Mouse (Mus musculus) Muller cell, postnatal 12 days (primary cell): ENCODE results near the gene Ccdc159.
A peak's percentile ranks its signal among the peaks of the same experiment; 100 is the strongest.

Experiments
- DNase-seq: peaks from one replicate; pipeline ENCODE4 v3.0.0-alpha.2; 2015; ENCODE audit errors: inconsistent ontology term

The Ccdc159 gene

GRCm38 (mm10) chr9:21927208-21927753 is at the start of gene Ccdc159, which contains the start of gene Tmem205:
Ccdc159 (plus strand) TSS chr9:21927471.
Tmem205 (minus strand) TSS chr9:21927556.
- DNase-seq: peak; percentile 97

DNA sequence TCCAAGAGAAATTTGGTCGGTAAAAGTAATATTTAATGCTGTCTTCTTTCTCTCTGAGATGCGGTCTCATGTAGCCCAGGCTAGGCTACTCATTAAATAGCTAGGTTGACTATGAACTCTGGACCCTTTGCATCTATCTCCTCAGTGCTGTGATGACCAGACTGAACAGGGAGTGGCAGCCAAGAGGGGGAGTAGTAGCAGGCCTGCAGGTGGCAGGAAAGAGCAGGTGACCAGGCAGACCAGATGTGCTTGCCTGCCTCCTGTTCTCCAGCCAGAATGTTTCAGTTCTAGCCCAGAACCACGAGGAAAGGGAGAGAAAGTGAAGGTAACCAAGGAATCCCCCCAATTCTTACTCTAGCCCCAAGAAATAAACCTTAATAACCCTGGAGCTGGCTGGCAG is 38.0 kb upstream of the Ccdc159 start:
- DNase-seq: no peak

- DNase-seq: peak; percentile 70
These were observed 25.9 kb upstream of the Ccdc159 start for GRCm38 (mm10) chr9:21901223-21901820.

DNA sequence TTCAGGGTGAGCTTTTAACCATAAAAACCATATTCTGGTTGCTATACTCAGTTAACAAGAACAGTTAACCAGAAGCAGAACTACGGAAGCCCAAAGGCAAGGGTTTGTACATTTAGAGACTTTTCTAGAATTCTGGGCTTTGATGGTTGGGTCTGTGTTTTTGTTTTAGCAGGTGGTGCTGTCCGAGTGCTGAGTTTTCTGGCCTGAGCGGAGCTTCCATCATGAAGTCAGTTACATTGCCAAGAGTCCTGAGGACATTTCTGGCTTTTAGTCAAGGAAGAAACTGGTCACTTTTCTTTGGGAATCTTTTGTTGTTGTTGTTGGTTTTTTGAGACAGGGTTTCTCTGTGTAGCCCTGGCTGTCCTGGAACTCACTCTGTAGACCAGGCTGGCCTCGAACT is 23.2 kb upstream of the Ccdc159 start:
- no peak for DNase-seq

GRCm38 (mm10) chr9:21908216-21908615 is 19.1 kb upstream of the Ccdc159 start:
- DNase-seq: no peak

- DNase-seq: no peak
These were observed 17.6 kb upstream of the Ccdc159 start for GRCm38 (mm10) chr9:21909474-21910223.

- no peak for DNase-seq
These were observed 10.3 kb upstream of the Ccdc159 start for GRCm38 (mm10) chr9:21916851-21917492.

DNA sequence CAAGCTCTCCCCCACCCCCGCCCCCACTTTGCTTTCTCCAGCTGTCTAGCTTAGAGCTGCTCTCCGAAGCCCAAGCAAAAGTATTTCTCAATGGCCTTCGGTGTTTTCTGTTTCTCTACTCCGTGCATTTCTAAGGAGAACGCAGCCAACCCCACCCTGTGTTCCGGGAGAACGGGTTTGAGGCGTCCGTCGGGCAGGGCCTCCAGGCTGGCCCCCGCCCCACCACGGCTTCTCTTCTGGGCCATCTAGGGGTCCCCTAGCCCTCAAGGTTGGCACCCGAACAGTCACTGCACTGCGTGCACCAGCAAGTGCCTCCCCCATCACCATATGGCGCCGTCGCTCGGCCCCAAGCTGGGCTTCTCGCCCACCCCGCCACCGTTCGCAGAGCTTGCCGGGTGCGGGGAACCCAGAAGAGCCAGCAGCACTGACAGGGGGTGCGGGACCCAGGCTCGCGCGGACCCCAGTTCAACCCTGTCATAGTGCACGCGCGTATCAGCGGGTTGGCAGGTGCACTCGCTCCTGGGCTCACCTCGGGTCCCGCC is 9.7 kb upstream of the Ccdc159 start:
- peak; percentile 9 for DNase-seq

DNA sequence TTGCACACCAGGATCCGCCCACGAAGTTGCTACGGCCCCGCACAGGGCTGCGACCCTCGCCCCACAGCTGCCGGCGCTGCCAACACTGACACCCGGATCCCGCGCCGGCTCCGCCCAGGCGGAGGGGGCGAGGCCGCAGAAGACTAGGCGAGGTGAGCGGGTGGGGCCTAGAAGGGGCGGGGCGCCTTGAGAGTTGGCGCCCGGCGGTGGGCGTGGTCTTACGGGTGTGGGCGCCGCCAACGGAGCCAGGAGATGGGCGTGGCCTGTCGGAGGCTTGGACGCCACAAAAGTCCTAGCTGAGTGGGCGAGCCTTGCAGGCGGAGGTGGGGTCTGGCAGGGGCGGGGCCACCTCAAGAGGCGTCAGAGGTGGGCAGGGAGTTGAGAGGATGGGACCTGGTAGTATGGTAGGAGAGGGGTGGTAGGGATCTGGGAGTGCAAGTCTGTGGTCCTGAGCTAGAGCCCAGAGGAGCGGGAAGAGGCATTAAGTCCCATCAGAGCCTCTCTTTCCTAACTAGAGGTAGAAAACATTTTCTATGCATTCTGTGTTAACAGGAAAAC is 9.2 kb upstream of the Ccdc159 start, which contains the start of gene Rab3d:
Rab3d (minus strand) TSS at position 158 of the 558 bp plus-strand sequence.
- peak; percentile 98 for DNase-seq

GRCm38 (mm10) chr9:21918692-21919384 is 8.4 kb upstream of the Ccdc159 start:
- DNase-seq: no peak

GRCm38 (mm10) chr9:21923036-21923435 is 4.2 kb upstream of the Ccdc159 start:
- DNase-seq: no peak

- no peak for DNase-seq
These were observed 3.7 kb upstream of the Ccdc159 start for GRCm38 (mm10) chr9:21923490-21924098.

DNA sequence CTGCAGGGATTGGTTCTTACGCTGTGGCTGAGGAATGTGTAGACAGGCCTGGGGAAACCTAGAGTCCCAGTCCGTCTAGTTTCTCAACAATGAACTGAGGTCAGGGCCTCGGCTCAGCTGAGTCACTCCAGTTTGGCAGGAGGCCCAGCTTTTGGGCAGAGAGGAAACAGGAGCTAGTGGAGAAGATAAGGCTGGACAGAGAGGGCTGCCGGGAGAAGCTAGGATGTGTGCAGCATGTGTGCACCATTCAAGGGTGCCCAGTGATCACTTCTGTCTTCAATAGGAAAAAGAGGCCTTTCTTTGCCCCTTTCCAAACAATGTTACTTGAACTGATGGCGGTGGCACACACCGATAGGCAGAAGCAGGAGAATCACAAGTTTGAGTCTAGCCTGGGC is 3.2 kb upstream of the Ccdc159 start:
- DNase-seq: peak; percentile 91

DNA sequence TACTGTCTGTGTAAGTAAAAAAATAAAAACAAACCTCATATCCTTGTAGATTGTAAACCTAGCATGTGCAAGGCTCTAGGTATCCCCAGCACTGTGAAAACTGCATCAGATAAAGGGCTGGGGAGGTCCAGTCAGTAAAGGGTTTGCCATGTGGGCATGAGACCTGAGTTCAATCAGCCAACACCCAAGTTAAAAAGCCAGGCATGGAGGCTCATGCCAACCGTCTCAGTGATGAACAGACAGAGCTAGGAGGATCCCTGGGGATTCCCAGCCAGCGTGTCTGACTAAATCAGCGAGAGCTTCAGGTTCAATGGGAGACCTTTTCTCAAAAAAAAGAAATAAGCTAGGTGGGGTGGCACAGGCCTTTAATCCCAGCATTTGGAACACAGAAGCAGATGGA is 2.2 kb upstream of the Ccdc159 start:
- DNase-seq: no peak

GRCm38 (mm10) chr9:21925506-21925905 is 1.8 kb upstream of the Ccdc159 start:
- DNase-seq: no peak

DNA sequence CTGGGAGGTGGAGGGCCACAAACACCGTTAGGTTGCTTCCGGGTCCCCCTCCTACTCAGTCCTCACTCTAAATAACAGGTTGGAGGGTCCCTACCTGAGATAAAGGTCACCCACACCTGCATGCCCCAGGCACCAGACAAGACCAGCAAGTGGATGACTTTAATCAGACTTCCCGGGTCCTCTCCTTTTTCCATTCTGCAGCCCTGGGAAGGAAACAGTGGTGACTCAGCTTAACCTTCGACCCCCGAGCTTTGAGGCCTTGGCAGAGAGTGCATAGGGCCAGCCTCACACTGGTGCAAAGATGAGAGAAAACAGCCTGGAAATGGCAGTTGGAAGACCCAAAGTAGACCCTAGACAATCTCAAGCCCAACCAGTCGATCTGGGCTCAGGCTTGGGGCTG is 1.1 kb upstream of the Ccdc159 start:
- DNase-seq: peak; percentile 26

- no peak for DNase-seq
These were observed 487 bp upstream of the Ccdc159 start for GRCm38 (mm10) chr9:21926784-21927183.

GRCm38 (mm10) chr9:21929208-21929607 is 1.9 kb downstream of the Ccdc159 start:
- DNase-seq: no peak

- no peak for DNase-seq
These were observed 4.7 kb downstream of the Ccdc159 start for GRCm38 (mm10) chr9:21932006-21932405.

- no peak for DNase-seq
These were observed 5.3 kb downstream of the Ccdc159 start for GRCm38 (mm10) chr9:21932445-21933137.
